Mouse (Mus musculus) hematopoietic stem cell, adult 5-6 weeks (primary cell): Measurements from ENCODE around the gene Blmh. TPM values are rescaled to one million over a fixed set of nuclear protein-coding genes. Genes with fewer than 3 reads are reported as not detected.

Experiments used
- ATAC-seq, 2 experiments: fragments of 125-278 bp in 1 of 2; replicated peaks in 1 of 2; 2 replicates each; pipeline ENCODE4 v1.8.0; 2016 to 2017; ENCODE audit warnings: inconsistent platforms in 2 of 2, mild to moderate bottlenecking in 2 of 2, moderate number of reproducible peaks in 2 of 2, low read depth in 1 of 2, moderate TSS enrichment in 1 of 2; ENCODE audit not compliant: low FRiP score in 2 of 2, poor library complexity in 2 of 2, severe bottlenecking in 2 of 2, insufficient read depth in 1 of 2, low TSS enrichment in 1 of 2
- total RNA-seq: library from RNA; stranded (forward); fragments of 172-1452, 232-1000 nt; gene quantifications from 2 replicates; pipeline ENCODE4 v1.2.3, GENCODE M21; 2017

Gene Blmh
- total RNA-seq, 1 experiment from 2014 or later, result 167 TPM

DNA sequence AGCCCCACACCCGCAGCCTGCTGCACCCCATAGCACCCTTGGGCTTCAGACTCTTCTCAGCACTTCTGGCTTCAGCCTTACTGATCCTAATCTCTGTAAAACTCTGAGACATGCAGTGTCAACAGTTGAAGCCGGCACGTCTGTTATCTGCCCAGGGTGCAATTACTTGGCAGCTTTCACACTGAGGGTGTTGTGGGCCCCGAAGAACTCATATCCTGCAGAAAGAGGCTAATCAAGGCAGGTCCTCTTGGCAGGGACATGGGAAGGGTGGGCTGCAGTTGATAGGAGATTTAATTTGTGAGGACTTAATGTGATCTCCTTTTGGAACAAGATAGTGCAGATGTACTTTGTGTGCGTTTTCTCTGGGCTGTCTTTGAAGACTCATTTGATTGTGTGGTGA, 59.0 kb downstream of the Blmh start:
- 0 out of 4 replicates have a peak, but pooled peaks of 1 of the 2 experiments have one; percentile 12 for ATAC-seq

DNA sequence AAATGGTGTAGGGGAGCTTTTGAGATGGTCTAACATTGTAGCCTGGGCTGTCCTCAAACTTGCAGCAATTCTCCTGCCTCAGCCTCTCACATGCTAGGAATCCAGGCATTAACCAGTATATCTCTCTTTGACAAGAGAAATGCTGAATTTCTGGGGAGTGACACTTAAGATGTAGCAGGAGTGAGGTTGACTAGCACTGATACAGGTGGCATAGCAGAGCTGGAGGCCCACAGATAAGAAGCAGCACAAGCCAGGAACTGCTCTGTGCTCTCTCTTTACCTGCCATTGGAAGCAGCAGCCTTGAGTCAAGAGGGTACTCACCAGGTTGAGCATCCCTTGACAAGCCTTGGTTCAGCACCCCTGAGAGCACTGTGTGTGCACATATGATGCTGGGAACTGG, 59.6 kb downstream of the Blmh start:
- no peak for ATAC-seq

DNA sequence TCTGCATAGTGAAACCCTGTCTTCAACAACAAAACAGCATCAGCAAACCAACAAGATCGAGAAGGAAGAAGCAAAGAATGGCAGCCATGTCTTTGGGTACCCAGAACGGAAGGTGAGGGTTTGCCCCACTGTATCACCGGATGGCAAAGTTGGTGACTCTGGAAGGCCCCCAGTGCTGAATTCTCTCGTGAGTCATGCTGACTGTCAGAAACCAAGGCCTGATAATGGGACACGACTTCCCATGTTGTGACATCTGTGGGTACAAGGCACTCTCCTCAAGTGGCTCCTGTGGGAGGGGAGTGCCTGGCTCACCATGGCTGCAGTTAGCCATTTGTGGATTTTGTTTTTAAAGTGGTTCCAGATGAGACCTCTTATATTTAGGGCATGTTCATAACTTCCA, 66.2 kb downstream of the Blmh start:
- no peak for ATAC-seq

DNA sequence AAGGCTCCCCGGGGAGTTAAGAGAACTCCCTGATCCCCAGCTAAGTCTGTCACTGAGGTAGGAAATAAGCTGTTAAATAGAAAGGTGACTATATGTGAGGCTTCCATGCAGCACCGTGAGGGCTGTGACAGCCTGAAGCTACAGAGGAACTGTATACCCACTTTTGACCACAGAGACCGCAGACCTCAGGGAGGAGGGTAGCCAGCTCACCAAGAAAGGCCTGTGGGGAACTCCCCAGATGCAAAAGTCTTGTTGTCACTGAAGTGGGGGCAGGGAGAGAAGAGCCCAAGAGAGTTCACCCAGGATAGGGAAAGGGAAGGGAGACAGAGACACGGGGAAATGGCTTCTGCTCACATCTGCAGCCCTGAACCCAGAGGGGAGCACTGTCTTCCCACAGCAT, 68.3 kb downstream of the Blmh start:
- peak; percentile 80 for ATAC-seq

DNA sequence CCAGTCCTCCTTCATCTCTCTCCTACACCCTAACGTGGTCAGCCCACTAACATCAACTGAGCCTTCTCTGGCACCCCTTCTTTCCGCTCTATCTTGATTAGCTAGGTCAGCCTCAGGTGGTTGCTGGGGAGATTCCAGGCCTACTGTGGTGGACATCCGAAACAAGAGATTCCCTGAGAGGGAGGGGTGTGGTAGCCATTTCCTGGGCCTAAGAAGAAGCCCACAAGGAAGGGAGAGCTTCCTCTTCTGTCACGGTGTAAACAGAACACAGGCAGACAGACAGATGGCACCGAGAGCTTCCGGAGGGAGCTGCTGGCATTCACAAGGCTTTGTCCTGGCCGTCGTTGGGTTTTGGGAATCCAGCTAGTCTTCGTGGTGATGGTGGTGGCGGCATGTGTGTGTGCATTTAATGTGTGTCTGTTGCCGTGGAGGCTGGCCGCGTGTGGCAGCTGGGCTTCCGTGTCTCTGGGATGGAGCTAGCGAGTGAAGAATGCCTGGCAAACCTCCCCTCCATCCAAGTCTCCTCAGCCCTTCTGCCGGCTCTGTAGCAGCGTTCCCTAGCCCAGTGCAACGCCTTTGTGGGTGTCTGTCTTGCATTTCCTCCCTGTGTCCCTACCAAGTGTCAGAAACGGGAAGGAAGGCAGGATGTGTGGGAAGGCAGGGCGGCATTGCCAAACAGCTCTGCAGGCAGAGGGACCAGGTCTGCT, 71.5 kb downstream of the Blmh start:
- ATAC-seq, result no peak

DNA sequence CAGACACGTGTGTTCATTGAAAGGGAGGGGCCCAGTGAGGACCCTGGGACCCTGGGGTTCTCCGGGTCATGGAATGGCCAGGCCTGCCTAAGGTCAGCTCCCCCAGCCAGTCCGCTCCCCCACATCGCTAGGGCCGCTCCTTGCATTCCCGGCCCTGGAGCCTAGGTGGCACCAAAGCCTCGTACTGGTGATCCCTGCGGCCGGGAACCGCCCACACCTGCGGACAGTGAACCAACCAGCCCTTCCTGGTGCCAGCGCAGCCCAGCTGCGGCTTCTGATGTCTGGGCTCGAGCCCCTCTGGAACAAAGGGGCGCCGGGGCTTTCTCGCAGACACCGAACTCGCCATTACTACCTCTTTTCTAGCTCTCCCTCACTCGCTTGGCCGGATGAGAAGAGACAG, 72.7 kb downstream of the Blmh start:
- peak; percentile 74 to 78 for ATAC-seq

DNA sequence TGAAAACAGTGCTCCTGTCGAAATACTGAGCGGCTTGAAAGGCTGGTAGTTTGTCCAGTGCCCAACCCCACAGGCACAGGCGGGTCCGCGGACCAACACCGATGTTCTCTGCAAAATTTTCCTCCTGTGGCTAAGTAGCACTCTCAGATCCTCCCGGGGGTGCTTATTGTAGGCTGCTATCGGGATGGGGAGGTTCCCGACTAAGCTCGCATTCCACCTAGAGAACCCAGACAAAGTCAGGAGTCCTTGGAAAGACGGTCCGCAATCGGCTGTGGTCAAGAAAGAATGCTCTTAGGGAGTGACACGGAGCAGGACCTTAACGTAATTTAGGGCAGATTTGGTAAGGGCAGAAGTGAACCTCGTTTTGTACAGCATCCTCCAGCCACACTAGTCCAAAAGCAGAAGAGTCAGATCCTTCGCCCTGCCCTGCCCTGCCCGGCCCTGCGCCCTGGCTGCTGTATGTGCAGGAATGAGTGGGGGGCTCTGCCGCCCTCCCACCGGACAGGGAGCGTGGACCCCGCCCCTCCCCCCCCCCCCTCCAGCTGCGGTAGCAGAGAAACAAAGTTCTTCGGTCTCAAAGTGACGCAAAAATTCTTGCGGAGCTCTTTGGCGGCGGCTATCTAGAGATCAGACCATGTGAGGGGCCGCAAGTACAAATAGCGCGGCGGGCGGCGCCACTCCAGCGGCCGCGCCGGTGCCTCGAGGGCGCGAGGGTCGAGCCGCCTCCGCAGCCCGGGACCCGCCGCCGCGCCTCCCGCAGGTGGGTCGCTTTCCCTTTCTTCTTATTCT, 73.5 kb downstream of the Blmh start, which contains the start of gene Slc6a4:
Gene Slc6a4, plus strand, starts transcription at position 688 of the 789 bp plus-strand sequence.
- no peak for ATAC-seq

DNA sequence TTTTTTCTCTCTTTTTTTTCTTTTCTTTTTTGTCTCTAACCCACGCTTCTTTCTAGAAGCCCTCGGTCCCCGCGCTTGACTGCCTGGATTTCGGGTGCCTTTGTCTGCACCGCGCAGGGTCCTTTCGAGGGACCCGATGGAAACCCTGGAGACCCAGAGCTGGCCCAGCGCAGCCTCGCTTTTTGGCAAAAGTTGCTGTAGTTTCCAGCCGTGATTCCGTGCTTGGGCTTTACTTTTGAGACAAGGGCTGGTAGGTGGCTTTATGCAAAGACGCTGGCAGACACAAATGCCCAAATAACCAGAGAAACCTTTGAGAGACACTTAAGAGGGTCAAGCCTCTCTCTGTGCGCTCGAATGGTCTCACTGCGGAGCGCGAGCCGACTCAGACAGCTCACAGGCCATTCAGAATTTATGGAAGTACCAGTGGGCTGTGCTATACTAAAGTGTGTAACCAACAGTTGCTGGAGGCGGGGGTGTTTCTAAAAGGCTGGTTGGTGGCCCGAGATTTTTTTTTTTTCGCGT, 74.2 kb downstream of the Blmh start:
- no peak for ATAC-seq

DNA sequence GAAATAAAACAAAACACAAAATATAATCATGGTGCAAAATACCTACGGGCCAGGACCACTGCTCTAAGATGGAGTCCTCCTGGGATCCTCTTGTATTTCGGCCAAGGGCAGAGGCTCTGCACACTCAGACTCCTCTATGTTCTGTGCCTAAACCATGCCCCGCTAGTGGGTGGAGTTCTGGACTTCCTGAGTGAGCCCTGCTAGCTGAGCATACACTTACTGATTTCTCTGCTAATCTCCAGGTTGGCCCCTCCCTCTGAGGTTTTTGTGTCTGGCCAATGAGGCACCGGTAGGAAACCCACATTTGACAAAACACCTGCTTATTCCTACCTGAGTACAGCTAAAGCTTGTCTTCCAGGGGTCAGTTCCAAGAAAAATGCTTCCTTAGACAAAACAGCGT, 76.1 kb downstream of the Blmh start:
- ATAC-seq, result no peak

DNA sequence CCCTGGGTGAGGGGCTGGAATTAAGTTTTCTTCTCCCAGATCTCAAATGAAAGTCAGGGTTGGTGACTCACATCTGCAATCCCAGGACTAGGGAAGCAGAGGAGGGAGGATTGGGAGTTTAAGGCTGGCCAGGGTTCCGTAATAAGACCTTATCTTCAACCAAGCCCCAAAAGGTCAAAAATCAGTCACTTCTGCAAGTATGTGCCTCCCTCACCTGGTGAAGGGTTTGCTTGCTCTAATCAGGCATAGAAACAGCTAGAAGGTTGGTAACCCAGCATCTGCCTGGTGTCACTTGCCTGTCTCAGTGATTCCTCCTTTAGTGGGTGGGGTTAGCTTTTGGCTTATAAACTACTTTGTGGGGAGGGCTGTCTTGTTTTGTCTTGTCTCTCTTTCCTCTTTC, 77.8 kb downstream of the Blmh start:
- ATAC-seq, result no peak

DNA sequence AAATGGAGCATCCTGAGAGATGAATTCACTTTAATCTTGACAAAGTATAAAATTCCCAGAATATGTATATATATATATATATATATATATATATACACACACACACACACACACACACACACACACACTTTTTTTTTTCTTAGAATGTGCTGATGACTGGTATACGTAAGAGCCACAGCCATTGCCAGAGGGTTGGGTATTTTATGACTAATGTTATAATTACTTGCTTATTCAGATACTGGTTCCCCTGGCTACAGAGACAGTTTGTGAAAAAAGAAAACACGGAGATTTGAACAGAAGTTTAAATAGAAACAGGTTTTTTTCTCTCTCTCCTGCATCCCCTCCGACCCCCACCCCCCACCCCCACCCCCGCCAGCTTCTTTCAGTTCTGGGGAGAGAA, 81.3 kb downstream of the Blmh start:
- no peak for ATAC-seq

DNA sequence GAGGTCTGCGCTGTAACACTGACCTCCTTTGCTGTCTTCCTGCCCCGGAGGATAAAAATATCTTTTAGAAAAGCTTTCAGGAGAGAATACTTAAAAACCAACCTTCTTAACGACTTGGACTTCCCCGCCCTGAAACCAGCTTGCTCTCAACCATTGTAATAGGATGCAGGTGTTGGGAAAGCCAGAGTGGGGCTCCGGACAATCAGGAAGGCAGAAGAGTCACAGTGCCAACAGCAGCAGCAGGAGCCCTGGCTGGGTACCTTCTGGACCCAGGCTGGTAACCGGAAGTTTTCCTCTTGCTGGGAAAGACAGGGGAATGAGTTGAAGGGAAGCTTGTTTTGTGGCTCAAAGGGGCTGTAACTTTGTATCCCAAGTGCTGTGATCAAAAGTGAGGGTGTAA, 82.0 kb downstream of the Blmh start:
- no peak for ATAC-seq

DNA sequence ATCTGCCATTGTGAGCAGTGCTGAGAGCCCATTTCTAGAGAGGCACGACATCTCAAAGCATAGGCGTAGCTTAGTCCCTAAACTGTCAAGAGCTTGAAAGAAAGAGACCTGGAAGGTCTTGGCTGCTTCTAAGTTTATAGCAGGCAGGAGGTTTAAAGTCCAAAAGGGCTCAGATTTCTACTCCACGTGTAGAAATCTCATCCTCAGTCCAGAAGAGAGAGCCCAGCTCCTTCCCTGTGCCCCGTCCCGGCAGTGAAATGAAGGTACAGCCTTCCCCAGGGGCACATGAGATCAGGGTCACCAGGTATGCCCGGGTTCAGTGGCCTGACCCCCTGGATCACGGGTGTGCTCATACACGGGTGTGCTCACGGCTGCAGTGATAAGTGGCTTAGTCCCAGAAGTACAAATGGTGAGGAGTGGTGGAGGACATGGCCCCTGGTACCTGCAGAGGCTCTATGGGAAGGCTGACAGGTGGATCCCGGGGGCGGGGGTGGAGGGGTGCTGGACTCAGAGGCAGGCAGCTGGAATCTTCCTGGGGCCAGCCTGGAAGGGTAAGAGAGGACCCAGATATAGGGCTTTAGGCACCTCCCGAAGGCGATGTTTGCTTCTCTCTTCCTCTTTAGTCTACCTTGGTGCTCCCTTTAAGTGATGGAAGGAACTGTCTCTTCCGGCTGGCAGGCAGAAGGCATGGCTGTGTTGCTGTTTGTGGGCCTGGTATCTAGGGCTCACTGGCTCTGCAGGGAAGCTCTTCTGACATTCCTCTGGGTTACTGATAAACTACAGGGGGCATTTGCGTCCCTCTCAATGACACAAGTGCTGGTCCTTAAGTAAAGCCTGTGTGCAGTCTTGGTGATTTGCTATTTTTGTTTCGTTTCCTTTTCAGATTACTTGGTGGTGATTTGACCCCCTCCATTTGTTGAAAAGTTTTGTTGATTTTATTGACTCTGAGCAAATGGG, 84.7 kb downstream of the Blmh start:
- ATAC-seq, result no peak

DNA sequence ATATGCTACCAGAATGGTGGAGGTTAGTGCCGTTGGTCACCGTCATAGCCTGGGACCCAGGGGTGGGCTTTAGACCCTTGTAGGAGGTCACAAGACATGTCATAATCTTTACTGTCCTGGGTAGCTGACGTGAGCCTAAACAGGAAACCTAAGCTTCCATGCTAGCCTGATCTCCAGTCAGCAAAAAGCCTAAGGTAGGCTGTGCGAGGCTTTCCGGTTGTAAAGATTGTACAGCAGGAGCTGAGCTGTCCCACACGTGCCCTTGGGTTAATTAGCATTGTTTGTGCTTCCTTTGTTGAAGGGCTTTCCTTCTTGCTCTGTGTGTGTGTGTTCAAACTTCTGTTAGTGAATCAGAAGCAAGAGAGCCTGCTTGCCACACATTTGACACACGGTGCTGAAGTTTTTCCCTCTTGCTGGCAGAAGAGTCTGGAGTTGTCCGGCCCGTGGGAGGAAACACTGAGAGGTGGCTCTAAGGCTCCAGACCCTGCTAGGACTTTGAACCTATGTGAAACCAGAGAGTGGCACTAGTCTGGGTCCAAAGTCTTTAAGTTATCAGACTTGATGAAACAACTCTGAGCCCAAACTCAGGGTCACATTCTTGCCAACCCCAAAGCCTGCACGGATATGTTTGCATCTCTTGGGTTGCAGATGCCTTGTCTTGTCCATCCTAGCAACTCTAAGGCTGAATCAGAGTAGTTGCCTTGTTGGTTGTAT, 86.3 kb downstream of the Blmh start:
- ATAC-seq, result no peak

DNA sequence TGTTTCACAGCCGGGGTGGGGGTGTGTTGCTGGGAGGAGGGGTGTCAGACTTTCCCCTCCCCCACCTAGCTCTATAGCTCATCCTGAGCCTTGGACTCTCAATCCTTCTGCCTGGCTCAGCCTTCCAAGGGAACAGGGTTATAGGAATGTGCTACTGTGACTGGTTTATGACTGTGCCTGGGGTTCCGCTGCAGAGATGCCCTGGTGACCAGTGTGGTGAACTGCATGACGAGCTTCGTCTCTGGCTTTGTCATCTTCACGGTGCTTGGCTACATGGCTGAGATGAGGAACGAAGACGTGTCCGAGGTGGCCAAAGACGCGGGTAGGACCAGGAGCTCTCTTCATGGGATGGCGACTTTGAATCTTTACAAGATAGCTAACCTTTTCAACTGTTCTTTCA, 93.4 kb downstream of the Blmh start:
- ATAC-seq, result no peak

DNA sequence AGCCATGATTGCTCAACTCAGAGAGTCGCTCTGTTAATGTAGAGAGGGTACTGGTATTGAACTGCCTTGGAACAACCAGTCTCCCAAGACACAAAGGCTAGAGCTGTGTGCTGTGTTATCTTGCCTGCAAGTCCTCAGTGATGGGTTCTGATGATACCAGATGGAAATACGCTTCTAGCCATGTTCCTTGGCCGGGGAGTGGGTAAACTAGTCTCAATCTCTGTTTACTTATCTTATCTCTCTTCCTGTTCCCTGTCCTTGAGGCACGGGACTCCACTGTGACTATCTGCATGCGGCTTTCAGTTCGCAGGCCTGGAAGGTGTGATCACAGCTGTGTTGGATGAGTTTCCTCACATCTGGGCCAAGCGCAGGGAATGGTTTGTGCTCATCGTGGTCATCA, 94.9 kb downstream of the Blmh start:
- ATAC-seq, result no peak

DNA sequence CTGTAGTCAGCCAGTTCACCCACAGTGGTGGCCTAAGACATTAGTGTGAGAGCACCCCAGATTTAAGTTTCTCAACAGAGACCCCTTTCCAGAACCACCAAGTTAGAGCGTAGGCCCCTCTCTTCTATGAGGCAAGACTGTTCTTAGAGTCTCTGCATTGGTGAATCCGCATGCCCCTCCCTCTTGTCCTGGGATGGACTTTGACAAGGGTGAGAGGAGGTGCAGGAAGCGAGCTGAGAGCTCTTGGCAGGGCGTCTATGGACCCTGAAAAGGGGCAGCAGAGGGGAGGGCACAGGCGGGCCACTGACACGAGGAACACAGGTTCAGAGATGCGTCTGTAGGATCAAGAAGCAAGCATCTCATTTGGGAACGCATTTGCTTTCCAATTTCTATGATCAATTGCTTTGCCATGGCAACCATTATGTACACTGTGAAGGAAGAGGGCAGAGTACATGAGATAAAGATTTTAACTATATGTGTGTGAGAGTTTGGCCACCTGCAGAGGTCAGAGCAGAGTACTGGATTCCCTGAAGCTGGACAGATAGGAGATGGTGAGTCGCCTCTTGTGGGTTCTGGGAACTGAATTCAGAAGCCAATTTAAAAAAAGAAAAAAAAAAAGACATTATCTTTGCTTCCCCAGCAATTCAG, 97.3 kb downstream of the Blmh start:
- ATAC-seq, result no peak
